Mouse (Mus musculus) ES-E14 (cell line): Measurements from ENCODE around the gene Zbtb25. TPM values are rescaled to one million over a fixed set of nuclear protein-coding genes. Genes with fewer than 3 reads are reported as not detected.

Experiments used
- DNase-seq: peaks from one replicate; pipeline ENCODE4 v3.0.0-alpha.2; 2013; ENCODE audit warnings: low read depth, low spot score
- H3K27ac ChIP-seq: 2 replicates; pipeline ENCODE4 v1.5.1; 2012; ENCODE audit warnings: low read depth, mild to moderate bottlenecking, low read length, moderate library complexity, mixed read lengths; ENCODE audit not compliant: poor library complexity, insufficient read depth, severe bottlenecking
- H3K36me3 ChIP-seq: 2 replicates; pipeline ENCODE4 v1.6.1; 2012; ENCODE audit warnings: mild to moderate bottlenecking, low read length, moderate library complexity, mixed read lengths; ENCODE audit not compliant: control insufficient read depth, poor library complexity, insufficient read depth, severe bottlenecking
- H3K4me1 ChIP-seq, 2 experiments: fragments of 150-350 bp in 1 of 2; sonication (generic) in 1 of 2; 2 replicates each; pipeline ENCODE4 v1.6.1; 2012; ENCODE audit warnings: low read length in 2 of 2, mild to moderate bottlenecking in 1 of 2, mixed read lengths in 1 of 2; ENCODE audit not compliant: control insufficient read depth in 2 of 2, insufficient read depth in 2 of 2, poor library complexity in 1 of 2
- H3K4me3 ChIP-seq, 2 experiments: fragments of 150-350 bp in 1 of 2; sonication (generic) in 1 of 2; 2 replicates each; pipeline ENCODE4 v1.5.1; 2012; ENCODE audit warnings: low read length in 2 of 2, low read depth in 1 of 2, mild to moderate bottlenecking in 1 of 2, mixed read lengths in 1 of 2; ENCODE audit not compliant: insufficient read depth in 1 of 2, poor library complexity in 1 of 2, severe bottlenecking in 1 of 2
- H3K9ac ChIP-seq: 2 replicates; pipeline ENCODE4 v1.6.1; 2012; ENCODE audit warnings: low read depth, mild to moderate bottlenecking, low read length, mixed read lengths; ENCODE audit not compliant: poor library complexity, insufficient read depth, severe bottlenecking
- H3K9me3 ChIP-seq: fragments of 150-350 bp; sonication (generic); 2 replicates; pipeline ENCODE4 v1.6.1; 2012; ENCODE audit warnings: low read depth, mild to moderate bottlenecking, low read length; ENCODE audit not compliant: control insufficient read depth, insufficient read depth
- CHD2 ChIP-seq: IDR thresholded peaks from 2 replicates; pipeline ENCODE4 v1.6.1; 2014; ENCODE audit warnings: mild to moderate bottlenecking, low read depth, low read length, inconsistent platforms
- HCFC1 ChIP-seq: IDR thresholded peaks from 2 replicates; pipeline ENCODE4 v1.6.1; 2012; ENCODE audit warnings: low read length, inconsistent platforms, borderline replicate concordance; ENCODE audit not compliant: insufficient read depth
- MAFK ChIP-seq: IDR thresholded peaks from 2 replicates; pipeline ENCODE4 v1.6.1; 2014; ENCODE audit warnings: mild to moderate bottlenecking, low read depth, low read length, inconsistent platforms; ENCODE audit not compliant: insufficient read depth
- ZC3H11A ChIP-seq: IDR thresholded peaks from 2 replicates; pipeline ENCODE4 v1.6.1; 2012; ENCODE audit warnings: low read depth, mild to moderate bottlenecking, inconsistent platforms, low read length, borderline replicate concordance
- ZNF384 ChIP-seq: IDR thresholded peaks from 2 replicates; pipeline ENCODE4 v1.6.1; 2012; ENCODE audit warnings: low read depth, low read length, inconsistent platforms
- in situ Hi-C, 2 experiments: fragments of 600-800 bp; cut with MboI; formaldehyde crosslinking; loops; one replicate each; pipeline ENCODE4 v1.15.1; 2025; ENCODE audit warnings: low sequenced_read_pairs in 2 of 2, inconsistent platforms in 1 of 2; ENCODE audit not compliant: unreplicated experiment in 2 of 2
- total RNA-seq: library from RNA; depleted of rRNA; stranded (reverse); fragments of 300-350 nt; gene quantifications from 2 replicates; pipeline ENCODE4 v1.2.3, GENCODE M21; 2012

Gene Zbtb25
- total RNA-seq, 1 experiment = 5.5 TPM

- Histone ChIP-seq H3K4me3 (no peak overlapping the region; a peak in 1 of 4 replicates), H3K36me3 (peaks cover under 1% of the 10 kb centered on the region; the same call in 1 of the 2 replicates), H3K4me1 (peaks cover 16 to 22% of the 10 kb centered on the region in 2 experiments; a peak in 2 of 4 replicates), H3K9ac (no peak overlapping the region), H3K9me3 (no peaks in the 10 kb centered on the region), H3K27ac (no peak overlapping the region)
- in situ Hi-C loops = no loop called here
- TF ChIP-seq HCFC1 = no peak
- TF ChIP-seq ZNF384 = no peak
- no peak for TF ChIP-seq MAFK
- no peak for TF ChIP-seq CHD2
- no peak for TF ChIP-seq ZC3H11A
- DNase-seq = no peak
Observed at GRCm38 (mm10) chr12:76380151-76380550, 10.7 kb upstream of the Zbtb25 start.

DNA sequence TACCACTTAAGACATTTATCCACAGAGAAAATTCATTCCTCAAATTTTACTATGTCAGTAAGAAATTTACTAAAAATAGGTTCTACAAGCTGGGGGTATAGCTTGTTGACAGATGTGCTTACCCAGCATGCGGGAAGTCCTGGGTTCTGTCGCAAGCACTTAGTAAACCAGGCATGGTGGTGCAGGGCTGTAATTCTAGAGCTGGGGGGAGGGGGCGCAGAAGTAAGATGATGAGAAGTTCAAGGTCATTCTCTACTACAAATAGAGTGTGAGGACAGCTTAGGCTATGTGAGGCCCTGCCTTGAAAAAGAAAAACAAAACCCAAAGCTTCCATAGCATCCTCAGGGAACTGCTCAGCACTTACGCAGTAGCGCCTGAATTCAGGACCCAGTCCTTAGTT, 9.2 kb upstream of the Zbtb25 start:
- DNase-seq = no peak
- no peaks in the 10 kb centered on the region for H3K9me3 ChIP-seq
- no peak overlapping the region for H3K27ac ChIP-seq
- H3K4me1 ChIP-seq = peaks cover 14 to 16% of the 10 kb centered on the region in 2 experiments; a peak in 2 of 4 replicates
- H3K4me3 ChIP-seq = no peak overlapping the region
- no peak overlapping the region for H3K9ac ChIP-seq
- in situ Hi-C loops = no loop called here
- H3K36me3 ChIP-seq = no peaks in the 10 kb centered on the region
- TF ChIP-seq HCFC1 (no peak), CHD2 (no peak), ZC3H11A (no peak), ZNF384 (no peak), MAFK (no peak)

DNA sequence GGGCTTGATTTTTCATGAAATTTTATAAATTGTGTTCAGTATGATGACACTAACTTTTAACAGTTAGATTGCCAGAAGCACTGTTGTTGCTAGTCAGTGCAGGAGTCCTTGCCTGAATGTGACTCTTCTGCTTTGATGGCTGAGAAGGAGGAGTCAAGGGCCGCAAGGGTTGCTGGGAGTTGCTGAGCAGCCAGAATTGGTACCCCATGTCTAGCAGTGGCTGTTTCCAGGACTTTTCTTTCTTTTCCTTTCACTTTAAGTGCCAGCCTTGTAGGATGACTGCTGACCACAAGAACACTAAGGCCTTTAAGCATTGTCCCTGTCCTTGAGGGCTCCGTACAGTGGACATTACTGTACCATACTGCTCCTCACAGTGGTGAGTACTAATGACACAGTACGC, 8.3 kb upstream of the Zbtb25 start:
- TF ChIP-seq HCFC1 = no peak
- TF ChIP-seq MAFK = peak; percentile 67
- no peaks in the 10 kb centered on the region for H3K36me3 ChIP-seq
- peak overlapping the region; percentile 70; the same call in 1 of the 2 replicates for H3K9ac ChIP-seq
- H3K27ac ChIP-seq = peak overlapping the region; percentile 3; the same call in 1 of the 2 replicates
- DNase-seq = no peak
- H3K9me3 ChIP-seq = no peaks in the 10 kb centered on the region
- peaks cover 16% of the 10 kb centered on the region in 2 experiments; a peak in 2 of 4 replicates for H3K4me1 ChIP-seq
- in situ Hi-C loops = no loop called here
- 0 out of 4 replicates have a peak overlapping the region, but pooled peaks of 1 of the 2 experiments have one; percentile 27 for H3K4me3 ChIP-seq

DNA sequence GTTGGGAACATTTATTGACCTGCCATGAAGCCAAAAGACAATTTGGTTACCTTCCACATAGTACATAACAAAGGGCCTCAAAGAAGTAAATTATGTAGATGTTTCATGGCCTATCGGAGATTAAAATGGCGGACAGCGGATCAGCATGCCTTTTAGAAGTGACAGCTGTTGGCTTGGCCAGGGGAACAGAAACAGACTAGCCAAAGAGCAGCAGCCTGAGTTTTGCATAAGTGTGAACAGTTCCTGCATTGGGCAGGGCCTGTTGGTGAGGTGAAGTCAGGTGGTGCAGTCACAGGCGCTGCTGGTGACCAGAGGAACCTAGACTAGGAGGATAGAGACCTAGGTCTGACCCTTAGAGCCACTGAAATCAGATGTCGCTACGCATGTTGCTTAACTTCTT, 7.7 kb upstream of the Zbtb25 start:
- H3K9ac ChIP-seq = no peak overlapping the region
- peaks cover 16 to 21% of the 10 kb centered on the region in 2 experiments; a peak in 3 of 4 replicates for H3K4me1 ChIP-seq
- 0 out of 4 replicates have a peak overlapping the region, but pooled peaks of 1 of the 2 experiments have one; percentile 1 for H3K4me3 ChIP-seq
- H3K9me3 ChIP-seq = no peaks in the 10 kb centered on the region
- TF ChIP-seq HCFC1 (no peak), CHD2 (no peak), ZC3H11A (no peak), ZNF384 (no peak), MAFK (no peak)
- H3K27ac ChIP-seq = peak overlapping the region; percentile 3; the same call in 1 of the 2 replicates
- no peak for DNase-seq
- in situ Hi-C loops = no loop called here
- H3K36me3 ChIP-seq = no peaks in the 10 kb centered on the region

GRCm38 (mm10) chr12:76376649-76377048, 7.2 kb upstream of the Zbtb25 start:
- in situ Hi-C loops = no loop called here
- no peak overlapping the region for H3K4me3 ChIP-seq
- peak overlapping the region; percentile 8; the same call in 1 of the 2 replicates for H3K9ac ChIP-seq
- DNase-seq = no peak
- no peak overlapping the region; the same call in 1 of the 2 replicates for H3K27ac ChIP-seq
- TF ChIP-seq ZC3H11A = no peak
- TF ChIP-seq MAFK = no peak
- TF ChIP-seq CHD2 = no peak
- TF ChIP-seq ZNF384 = no peak
- no peak for TF ChIP-seq HCFC1
- H3K4me1 ChIP-seq = peaks cover 16 to 21% of the 10 kb centered on the region in 2 experiments; a peak in 3 of 4 replicates
- no peaks in the 10 kb centered on the region for H3K36me3 ChIP-seq
- H3K9me3 ChIP-seq = no peaks in the 10 kb centered on the region
